Mouse (Mus musculus): Measurements from ENCODE around the gene Ccdc110.

Gene Ccdc110

GRCm38 (mm10) chr8:45975837-45976468, 41.5 kb downstream of the Ccdc110 start:
- DNase-seq (ENCODE audit: low read depth, low spot score), result no peak

- no peak for DNase-seq (ENCODE audit: low read depth, low spot score)
Measured at GRCm38 (mm10) chr8:45986665-45987064, 52.2 kb downstream of the Ccdc110 start.

GRCm38 (mm10) chr8:45988189-45988588, 53.8 kb downstream of the Ccdc110 start:
- DNase-seq (ENCODE audit: low read depth, low spot score), result no peak

GRCm38 (mm10) chr8:45990631-45991310, 56.4 kb downstream of the Ccdc110 start:
- DNase-seq (ENCODE audit: low read depth, low spot score), result no peak
